Mouse (Mus musculus) embryonic facial prominence, embryonic 11.5 days (tissue): ENCODE data around the gene Agfg1. TPM values are rescaled to one million over a fixed set of nuclear protein-coding genes. Genes with fewer than 3 reads are reported as not detected.

Experiments used
- ATAC-seq: fragments of 200-750 bp; cut with Nextera tagmentation; replicated peaks from 2 replicates; pipeline ENCODE4 v1.8.0; 2017; ENCODE audit warnings: low read depth; ENCODE audit not compliant: insufficient number of reproducible peaks, low FRiP score, low TSS enrichment
- DNase-seq: peaks from one replicate; pipeline ENCODE4 v3.0.0-alpha.2; 2015; ENCODE audit warnings: low spot score
- H3K27ac ChIP-seq: fragments of 300-500 bp; sonication (generic); replicated peaks from 2 replicates; pipeline ENCODE4 v1.5.1; 2014; ENCODE audit warnings: mild to moderate bottlenecking, low read depth, low read length, control low read depth
- H3K27me3 ChIP-seq: fragments of 300-500 bp; sonication (generic); 2 replicates; pipeline ENCODE4 v1.6.1; 2014; ENCODE audit warnings: mild to moderate bottlenecking, low read length, moderate library complexity, mixed read lengths; ENCODE audit not compliant: control insufficient read depth, insufficient read depth
- H3K36me3 ChIP-seq: fragments of 300-500 bp; sonication (generic); replicated peaks from 2 replicates; pipeline ENCODE4 v1.6.1; 2014; ENCODE audit warnings: low read depth, mild to moderate bottlenecking, low read length, moderate library complexity, mixed read lengths; ENCODE audit not compliant: control insufficient read depth, insufficient read depth
- H3K4me1 ChIP-seq: fragments of 300-500 bp; sonication (generic); 2 replicates; pipeline ENCODE4 v1.6.1; 2014; ENCODE audit warnings: low read length, mixed read lengths; ENCODE audit not compliant: control insufficient read depth, insufficient read depth
- H3K4me2 ChIP-seq: fragments of 300-500 bp; sonication (generic); 2 replicates; pipeline ENCODE4 v1.6.1; 2014; ENCODE audit warnings: low read depth, mild to moderate bottlenecking, control low read depth, low read length, moderate library complexity
- H3K4me3 ChIP-seq: fragments of 300-500 bp; sonication (generic); 2 replicates; pipeline ENCODE4 v1.5.1; 2014; ENCODE audit warnings: low read depth, low read length, control low read depth
- H3K9ac ChIP-seq: fragments of 300-500 bp; sonication (generic); replicated peaks from 2 replicates; pipeline ENCODE4 v1.6.1; 2014; ENCODE audit warnings: mild to moderate bottlenecking, control low read depth, low read length
- H3K9me3 ChIP-seq: fragments of 300-500 bp; sonication (generic); replicated peaks from 2 replicates; pipeline ENCODE4 v1.6.1; 2016; ENCODE audit warnings: mild to moderate bottlenecking, low read length, inconsistent platforms, mixed read lengths; ENCODE audit not compliant: control insufficient read depth
- WGBS: fragments of 180-500 bp; shearing (Covaris S2); extraction: QIAGEN DNeasy Blood & Tissue Kit; methylation state at CpG from one replicate; pipeline ENCODE4 v1.1.7; 2014; 5-methylcytosine and 5-hydroxymethylcytosine counted together
- polyA plus RNA-seq: library from polyadenylated mRNA; unstranded; fragments of >200 nt; fragmentation: Nextera tagmentation; extraction: Ambion mirVana; gene quantifications from 2 replicates; pipeline ENCODE4 v1.2.1, GENCODE M21; 2014

Agfg1 gene
- polyA plus RNA-seq, 1 experiment from 2014 or later: 51.6 TPM

GRCm38 (mm10) chr1:82837579-82837978, 1.7 kb upstream of the Agfg1 start:
- no peaks in the 10 kb centered on the region for H3K9me3 ChIP-seq
- no peak overlapping the region for H3K27ac ChIP-seq
- DNase-seq (no peak), ATAC-seq (no peak)
- H3K4me1 ChIP-seq: no peaks in the 10 kb centered on the region
- H3K4me3 ChIP-seq: no peak overlapping the region
- H3K9ac ChIP-seq: no peak overlapping the region
- H3K27me3 ChIP-seq: no peaks in the 10 kb centered on the region
- H3K4me2 ChIP-seq: no peak overlapping the region
- no peaks in the 10 kb centered on the region for H3K36me3 ChIP-seq
- WGBS: 78% methylated on average over 6 of the region's 6 CpGs

DNA sequence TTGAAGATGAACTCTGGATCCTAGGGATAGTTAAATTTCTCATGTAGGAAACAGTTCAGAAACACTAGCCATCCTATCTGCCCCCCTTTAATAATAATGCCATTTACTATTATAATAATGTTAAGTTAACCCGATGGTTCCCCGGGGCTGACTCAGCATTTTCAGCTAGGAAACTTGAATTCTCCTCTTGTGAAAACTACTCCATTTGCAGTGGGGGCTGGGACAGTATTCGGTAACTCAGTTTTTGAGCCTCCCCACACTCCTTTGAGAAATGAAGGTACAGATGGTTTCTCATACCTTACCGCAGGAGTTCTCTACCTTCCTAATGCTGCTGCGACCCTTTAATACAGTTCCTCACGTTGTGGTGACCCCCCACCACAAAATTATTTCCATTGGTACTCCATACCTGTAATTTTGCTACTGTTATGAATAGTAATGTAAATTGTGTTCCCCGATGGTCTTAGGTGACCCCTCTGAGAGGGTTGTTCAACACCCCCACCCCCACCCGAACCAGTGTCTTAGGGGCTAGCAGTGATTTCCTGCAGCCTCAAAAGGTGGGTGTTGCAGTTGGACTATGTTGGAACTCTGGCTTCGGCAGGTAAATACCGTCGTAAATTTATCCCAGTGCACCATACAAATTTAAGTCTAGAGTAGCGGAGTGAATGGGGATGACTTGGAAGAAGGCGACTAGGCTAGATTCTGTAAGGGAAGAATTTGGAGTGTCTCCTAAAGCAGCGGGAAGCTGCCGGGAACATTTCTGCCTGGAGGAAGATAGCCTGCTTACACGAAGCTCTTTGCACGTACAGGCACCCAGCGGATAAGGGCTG, 601 bp upstream of the Agfg1 start:
- Histone ChIP-seq H3K27ac (no peak overlapping the region), H3K4me1 (no peaks in the 10 kb centered on the region), H3K9me3 (no peaks in the 10 kb centered on the region), H3K9ac (peak overlapping the region; percentile 90), H3K4me2 (peak overlapping the region; percentile 53), H3K4me3 (peak overlapping the region; percentile 97), H3K36me3 (no peaks in the 10 kb centered on the region), H3K27me3 (no peaks in the 10 kb centered on the region)
- DNase-seq: no peak
- 32% methylated on average over 18 of the region's 18 CpGs for WGBS
- peak; percentile 2 for ATAC-seq

- H3K27me3 ChIP-seq: no peaks in the 10 kb centered on the region
- peak overlapping the region; percentile 90 for H3K9ac ChIP-seq
- H3K4me2 ChIP-seq: peak overlapping the region; percentile 82
- 1% methylated on average over 65 of the region's 86 CpGs for WGBS
- no peaks in the 10 kb centered on the region for H3K9me3 ChIP-seq
- peak; percentile 13 for DNase-seq
- peak overlapping the region; percentile 97 for H3K4me3 ChIP-seq
- peak; percentile 74 for ATAC-seq
- no peaks in the 10 kb centered on the region for H3K4me1 ChIP-seq
- H3K27ac ChIP-seq: peak overlapping the region; percentile 76
- H3K36me3 ChIP-seq: no peaks in the 10 kb centered on the region
These were observed 535 bp downstream of the Agfg1 start for GRCm38 (mm10) chr1:82839614-82840421.

DNA sequence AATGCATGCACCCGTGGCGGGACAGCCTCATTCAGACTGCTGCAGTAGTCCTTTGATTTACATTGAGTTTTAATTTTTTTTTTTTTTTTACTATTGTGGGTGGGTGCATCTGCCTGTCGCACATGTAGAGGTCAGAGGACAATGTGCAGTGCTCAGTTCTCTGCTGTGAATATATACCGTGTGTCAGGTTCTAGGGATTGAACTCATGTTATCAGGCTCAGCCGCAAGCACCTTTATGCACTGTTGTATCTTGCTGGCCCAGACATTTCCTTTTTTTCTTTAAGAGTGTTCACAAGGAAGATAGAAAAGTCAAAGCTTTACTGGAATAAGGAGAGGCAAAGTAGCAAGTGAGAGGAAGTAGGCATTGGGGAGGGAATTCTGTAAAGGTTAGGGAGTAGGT, 16.4 kb downstream of the Agfg1 start:
- Histone ChIP-seq H3K27ac (no peak overlapping the region), H3K36me3 (no peaks in the 10 kb centered on the region), H3K4me3 (no peak overlapping the region), H3K4me1 (no peaks in the 10 kb centered on the region), H3K9me3 (no peaks in the 10 kb centered on the region), H3K4me2 (no peak overlapping the region), H3K27me3 (no peaks in the 10 kb centered on the region), H3K9ac (no peak overlapping the region)
- WGBS: 91% methylated on average over 5 of the region's 5 CpGs
- DNase-seq (no peak), ATAC-seq (no peak)

- Histone ChIP-seq H3K27me3 (no peaks in the 10 kb centered on the region), H3K9me3 (no peaks in the 10 kb centered on the region), H3K9ac (no peak overlapping the region), H3K36me3 (no peaks in the 10 kb centered on the region), H3K4me1 (no peaks in the 10 kb centered on the region), H3K27ac (no peak overlapping the region), H3K4me3 (no peak overlapping the region), H3K4me2 (no peak overlapping the region)
- ATAC-seq (no peak), DNase-seq (no peak)
These were observed 19.0 kb downstream of the Agfg1 start for GRCm38 (mm10) chr1:82858236-82858635.

DNA sequence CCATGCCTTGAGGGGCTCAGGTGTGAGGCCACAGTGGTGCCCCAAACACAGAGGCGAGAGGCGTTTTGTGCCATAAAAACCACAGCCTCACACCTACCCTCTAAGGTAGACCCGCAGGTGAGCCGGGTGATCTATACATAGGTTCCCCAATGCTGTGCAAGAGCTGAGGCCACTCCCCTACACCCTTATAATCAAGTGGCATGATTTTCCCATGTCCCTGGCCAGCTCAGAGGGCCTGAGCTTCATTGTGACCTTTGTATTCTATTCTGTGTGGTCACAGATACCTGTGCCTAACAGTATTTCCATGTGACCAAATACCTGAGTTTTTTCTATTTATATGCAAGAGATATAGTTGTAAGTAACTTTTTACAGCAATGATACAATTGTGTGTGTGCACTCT, 21.1 kb downstream of the Agfg1 start:
- Histone ChIP-seq H3K4me3 (no peak overlapping the region), H3K9ac (no peak overlapping the region), H3K4me2 (no peak overlapping the region), H3K27ac (no peak overlapping the region), H3K4me1 (no peaks in the 10 kb centered on the region), H3K27me3 (no peaks in the 10 kb centered on the region), H3K36me3 (no peaks in the 10 kb centered on the region), H3K9me3 (no peaks in the 10 kb centered on the region)
- ATAC-seq (0 out of 2 replicates have a peak, but pooled peaks have one; percentile 29), DNase-seq (no peak)
- 88% methylated on average over 4 of the region's 4 CpGs for WGBS

GRCm38 (mm10) chr1:82870202-82870601, 30.9 kb downstream of the Agfg1 start:
- DNase-seq (no peak), ATAC-seq (no peak)
- no peak overlapping the region for H3K4me3 ChIP-seq
- H3K27ac ChIP-seq: no peak overlapping the region
- WGBS: 91% methylated on average over 3 of the region's 3 CpGs
- no peak overlapping the region for H3K4me2 ChIP-seq
- no peaks in the 10 kb centered on the region for H3K9me3 ChIP-seq
- H3K4me1 ChIP-seq: no peaks in the 10 kb centered on the region
- no peaks in the 10 kb centered on the region for H3K36me3 ChIP-seq
- no peak overlapping the region for H3K9ac ChIP-seq
- H3K27me3 ChIP-seq: no peaks in the 10 kb centered on the region

DNA sequence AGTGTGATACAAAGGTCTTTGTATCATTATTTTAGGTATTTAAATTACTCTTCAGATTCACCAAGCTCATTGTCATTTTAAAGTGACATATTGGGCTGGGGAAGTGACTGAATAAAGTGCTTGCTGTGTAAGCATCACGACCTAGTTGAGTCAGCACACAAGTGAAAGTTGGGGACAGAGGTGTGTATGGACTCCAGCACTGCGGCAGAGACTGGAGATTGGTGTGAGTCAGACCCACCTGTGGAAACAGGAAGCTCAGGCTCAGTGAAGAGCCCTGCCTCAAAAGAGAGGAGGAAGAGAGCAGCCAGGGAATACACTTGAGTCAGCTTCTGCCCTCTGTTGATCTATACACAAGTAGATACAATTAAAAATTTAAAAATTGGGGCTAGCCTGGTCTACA, 39.9 kb downstream of the Agfg1 start:
- Histone ChIP-seq H3K4me1 (no peaks in the 10 kb centered on the region), H3K9me3 (no peaks in the 10 kb centered on the region), H3K9ac (no peak overlapping the region), H3K36me3 (peaks cover 4% of the 10 kb centered on the region), H3K4me2 (no peak overlapping the region), H3K27ac (no peak overlapping the region), H3K27me3 (no peaks in the 10 kb centered on the region), H3K4me3 (no peak overlapping the region)
- ATAC-seq (no peak), DNase-seq (no peak)
- WGBS: 76% methylated on average over 2 of the region's 2 CpGs
